Mouse (Mus musculus) urinary bladder, postnatal 10 days (tissue): ENCODE results near the gene Ehbp1l1.
A peak's percentile ranks its signal among the peaks of the same experiment; 100 is the strongest.
"Not testable (repeated sequence)": the region's sequence is repeated elsewhere in the genome, so short reads cannot be mapped to it uniquely, and the experiment has no call there.

Source experiments
- DNase-seq: peaks from one replicate; pipeline ENCODE4 v3.0.0; 2022; ENCODE audit warnings: low spot score

Gene Ehbp1l1

GRCm38 (mm10) chr19:5704801-5705571, 21.1 kb downstream of the Ehbp1l1 start:
- DNase-seq, result no peak

GRCm38 (mm10) chr19:5704163-5704800, 21.8 kb downstream of the Ehbp1l1 start, which contains the start of gene Kcnk7:
Gene Kcnk7, plus strand, starts transcription at chr19:5704367.
- no peak for DNase-seq

- no peak for DNase-seq
These were observed 30.2 kb downstream of the Ehbp1l1 start for GRCm38 (mm10) chr19:5695849-5696462.

- no peak for DNase-seq
These were observed 32.3 kb downstream of the Ehbp1l1 start for GRCm38 (mm10) chr19:5693801-5694200.

- DNase-seq, result no peak
These were observed 33.2 kb downstream of the Ehbp1l1 start for GRCm38 (mm10) chr19:5692913-5693396.

- DNase-seq, result no peak
These were observed 33.8 kb downstream of the Ehbp1l1 start for GRCm38 (mm10) chr19:5692086-5692912.

GRCm38 (mm10) chr19:5691601-5692000, 34.5 kb downstream of the Ehbp1l1 start:
- DNase-seq, result no peak

GRCm38 (mm10) chr19:5690343-5690735, 35.8 kb downstream of the Ehbp1l1 start:
- DNase-seq, result no peak

- peak; percentile 64 for DNase-seq
These were observed 36.4 kb downstream of the Ehbp1l1 start for GRCm38 (mm10) chr19:5689565-5690342.

- no peak for DNase-seq
These were observed 37.1 kb downstream of the Ehbp1l1 start for GRCm38 (mm10) chr19:5689088-5689428.

- DNase-seq, result peak; percentile 92
These were observed 37.7 kb downstream of the Ehbp1l1 start, which contains the start of the genes Map3k11 and Pcnx3 for GRCm38 (mm10) chr19:5688200-5689087. Gene Map3k11, plus strand, starts transcription at chr19:5688742. Gene Pcnx3, minus strand, starts transcription at chr19:5688908.

GRCm38 (mm10) chr19:5687738-5688137, 38.4 kb downstream of the Ehbp1l1 start:
- DNase-seq, result no peak

- DNase-seq, result not testable (repeated sequence)
These were observed 39.2 kb downstream of the Ehbp1l1 start for GRCm38 (mm10) chr19:5686954-5687353.

- no peak for DNase-seq
These were observed 39.7 kb downstream of the Ehbp1l1 start for GRCm38 (mm10) chr19:5686437-5686836.

- DNase-seq, result no peak
These were observed 40.3 kb downstream of the Ehbp1l1 start for GRCm38 (mm10) chr19:5685861-5686260.

- no peak for DNase-seq
These were observed 40.7 kb downstream of the Ehbp1l1 start for GRCm38 (mm10) chr19:5685431-5685830.

- DNase-seq, result no peak
These were observed 41.1 kb downstream of the Ehbp1l1 start for GRCm38 (mm10) chr19:5684985-5685384.

GRCm38 (mm10) chr19:5684236-5684635, 41.9 kb downstream of the Ehbp1l1 start:
- DNase-seq, result no peak

GRCm38 (mm10) chr19:5680432-5680831, 45.7 kb downstream of the Ehbp1l1 start:
- DNase-seq, result no peak

GRCm38 (mm10) chr19:5668372-5668771, 57.7 kb downstream of the Ehbp1l1 start:
- DNase-seq, result no peak
